Mouse (Mus musculus): ENCODE measurements around the gene Nat10. TPM values are rescaled to one million over a fixed set of nuclear protein-coding genes. Genes with fewer than 3 reads are reported as not detected.

Gene Nat10
- polyA plus RNA-seq, 1 experiment from 2014 or later: 38.5 TPM

DNA sequence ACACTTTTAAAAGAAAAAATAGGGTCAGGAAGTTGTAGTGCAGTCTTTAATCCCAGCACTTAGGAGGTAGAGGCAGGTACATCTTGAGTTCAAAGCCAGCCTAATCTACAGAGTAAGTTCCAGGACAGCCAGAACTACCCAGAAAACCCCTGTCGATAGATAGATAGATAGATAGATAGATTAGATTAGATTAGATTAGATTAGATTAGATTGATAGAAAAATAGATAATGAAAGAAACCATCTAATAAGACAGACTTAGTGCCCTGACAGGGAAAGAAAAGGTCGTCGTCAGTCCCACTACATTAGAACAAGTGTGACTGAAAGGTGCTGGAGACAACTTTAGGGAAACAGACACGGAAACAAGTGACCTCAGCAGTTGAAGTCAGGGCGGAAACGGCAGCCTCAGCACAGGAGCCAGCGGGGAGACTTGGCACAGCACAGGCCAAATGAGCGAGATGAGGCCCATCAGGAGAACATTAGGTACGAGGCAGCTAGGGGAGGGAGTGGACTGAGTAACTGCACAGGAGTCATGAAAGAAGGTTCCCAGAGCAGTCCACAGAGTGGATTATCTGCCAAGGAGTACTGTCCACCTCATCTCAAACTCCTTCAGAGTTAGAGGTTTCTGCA lies 5.5 kb downstream of the Nat10 start:
- Histone ChIP-seq H3K4me3 (ENCODE audit: low read depth, low read length) (no peak overlapping the region), H3K4me2 (ENCODE audit: low read depth, low read length, severe bottlenecking) (no peak overlapping the region), H3K27me3 (ENCODE audit: control insufficient read depth, insufficient read depth, low read length) (no peaks in the 10 kb centered on the region), H3K27ac (ENCODE audit: low read depth, low read length) (no peak overlapping the region), H3K9ac (ENCODE audit: low read length) (no peak overlapping the region), H3K4me1 (replicated peaks; ENCODE audit: control insufficient read depth, insufficient read depth, low read length) (no peaks in the 10 kb centered on the region), H3K9me3 (ENCODE audit: control insufficient read depth, low read length) (no peaks in the 10 kb centered on the region), H3K36me3 (ENCODE audit: control insufficient read depth, insufficient read depth, low read length) (peaks cover 4% of the 10 kb centered on the region; the same call in 1 of the 2 replicates)
- 85% methylated on average over 9 of the region's 9 CpGs for WGBS
- ATAC-seq (replicated peaks; ENCODE audit: low FRiP score) (no peak), DNase-seq (ENCODE audit: low spot score) (no peak)

DNA sequence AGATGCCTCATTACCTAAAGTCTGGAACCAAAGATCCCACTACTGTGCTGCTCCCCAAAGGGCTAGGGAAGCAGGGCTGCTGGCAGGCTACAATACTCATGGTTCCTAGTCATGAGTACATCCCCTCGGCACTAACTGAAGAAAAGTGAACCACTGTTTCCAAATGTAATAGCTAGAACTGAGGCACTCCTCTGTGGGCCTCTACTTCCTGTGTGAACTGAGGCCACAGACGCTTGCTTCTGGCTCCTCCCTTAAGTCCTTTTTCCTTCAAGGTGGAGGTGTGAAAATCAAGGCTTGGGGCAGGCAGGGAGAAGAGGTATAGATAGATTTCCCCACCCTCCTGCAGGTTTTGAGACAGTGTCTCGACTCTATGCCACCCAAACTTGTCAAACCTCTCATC lies 6.5 kb downstream of the Nat10 start:
- Histone ChIP-seq H3K27me3 (ENCODE audit: control insufficient read depth, insufficient read depth, low read length) (no peaks in the 10 kb centered on the region), H3K27ac (ENCODE audit: low read depth, low read length) (no peak overlapping the region), H3K36me3 (ENCODE audit: control insufficient read depth, insufficient read depth, low read length) (peaks cover 4% of the 10 kb centered on the region; the same call in 1 of the 2 replicates), H3K9ac (ENCODE audit: low read length) (no peak overlapping the region), H3K9me3 (ENCODE audit: control insufficient read depth, low read length) (no peaks in the 10 kb centered on the region), H3K4me3 (ENCODE audit: low read depth, low read length) (no peak overlapping the region), H3K4me1 (replicated peaks; ENCODE audit: control insufficient read depth, insufficient read depth, low read length) (no peaks in the 10 kb centered on the region), H3K4me2 (ENCODE audit: low read depth, low read length, severe bottlenecking) (no peak overlapping the region)
- ATAC-seq (replicated peaks; ENCODE audit: low FRiP score): no peak
- no peak for DNase-seq (ENCODE audit: low spot score)
- 90% methylated on average over 3 of the region's 3 CpGs for WGBS

- no peak overlapping the region for H3K27ac ChIP-seq (ENCODE audit: low read depth, low read length)
- no peak overlapping the region for H3K4me3 ChIP-seq (ENCODE audit: low read depth, low read length)
- WGBS: 91% methylated on average over 6 of the region's 6 CpGs
- ATAC-seq (replicated peaks; ENCODE audit: low FRiP score) (no peak), DNase-seq (ENCODE audit: low spot score) (no peak)
- H3K36me3 ChIP-seq (ENCODE audit: control insufficient read depth, insufficient read depth, low read length): peaks cover 8% of the 10 kb centered on the region; the same call in 1 of the 2 replicates
- H3K9me3 ChIP-seq (ENCODE audit: control insufficient read depth, low read length): no peaks in the 10 kb centered on the region
- H3K4me1 ChIP-seq (replicated peaks; ENCODE audit: control insufficient read depth, insufficient read depth, low read length): no peaks in the 10 kb centered on the region
- no peak overlapping the region for H3K4me2 ChIP-seq (ENCODE audit: low read depth, low read length, severe bottlenecking)
- H3K9ac ChIP-seq (ENCODE audit: low read length): no peak overlapping the region
- no peaks in the 10 kb centered on the region for H3K27me3 ChIP-seq (ENCODE audit: control insufficient read depth, insufficient read depth, low read length)
Observed at GRCm38 (mm10) chr2:103751771-103752170, 9.3 kb downstream of the Nat10 start.

DNA sequence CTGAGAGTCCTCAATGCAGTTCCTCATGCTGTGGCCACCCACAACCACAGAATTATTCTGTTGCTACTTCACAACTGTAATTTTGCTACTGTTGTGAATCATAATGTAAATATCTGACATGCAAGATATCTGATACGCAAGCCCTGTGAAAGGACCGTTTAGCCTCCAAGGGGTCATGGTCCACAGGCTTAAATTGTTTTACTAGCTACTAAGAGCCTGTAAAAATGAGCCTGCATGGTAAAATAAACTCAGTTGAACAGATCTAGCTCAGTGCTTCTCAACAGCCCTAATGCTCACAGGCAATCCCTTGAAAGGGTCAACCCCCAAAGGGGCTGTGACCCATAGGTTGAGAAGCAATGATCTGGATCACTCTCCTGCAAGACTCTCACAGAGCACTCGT lies 12.0 kb downstream of the Nat10 start:
- Histone ChIP-seq H3K36me3 (ENCODE audit: control insufficient read depth, insufficient read depth, low read length) (peaks cover 8% of the 10 kb centered on the region; the same call in 1 of the 2 replicates), H3K4me1 (replicated peaks; ENCODE audit: control insufficient read depth, insufficient read depth, low read length) (no peaks in the 10 kb centered on the region), H3K4me2 (ENCODE audit: low read depth, low read length, severe bottlenecking) (no peak overlapping the region), H3K27me3 (ENCODE audit: control insufficient read depth, insufficient read depth, low read length) (no peaks in the 10 kb centered on the region), H3K27ac (ENCODE audit: low read depth, low read length) (no peak overlapping the region), H3K9me3 (ENCODE audit: control insufficient read depth, low read length) (no peaks in the 10 kb centered on the region), H3K9ac (ENCODE audit: low read length) (no peak overlapping the region), H3K4me3 (ENCODE audit: low read depth, low read length) (no peak overlapping the region)
- WGBS: 89% methylated on average over 3 of the region's 3 CpGs
- no peak for ATAC-seq (replicated peaks; ENCODE audit: low FRiP score)
- no peak for DNase-seq (ENCODE audit: low spot score)

DNA sequence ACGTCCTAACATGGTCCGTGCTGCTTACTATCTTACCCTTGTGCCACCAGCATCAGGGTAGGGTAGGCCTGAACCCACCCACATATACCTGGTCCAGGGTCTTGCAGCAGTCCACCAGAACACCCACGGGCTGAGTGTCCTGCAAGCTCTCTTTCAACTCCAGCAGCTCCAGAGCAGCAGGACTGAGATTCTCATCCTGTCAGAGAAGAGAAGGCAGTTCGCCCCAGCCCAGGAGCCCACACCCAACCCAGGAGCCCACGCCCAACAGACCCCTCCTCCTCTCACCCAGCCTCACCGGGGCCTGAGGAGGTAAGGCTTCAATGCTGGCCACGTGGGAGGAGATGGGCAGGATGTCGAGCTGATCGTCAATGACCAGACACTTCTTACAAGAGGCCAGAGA lies 13.2 kb downstream of the Nat10 start:
- Histone ChIP-seq H3K4me2 (ENCODE audit: low read depth, low read length, severe bottlenecking) (no peak overlapping the region), H3K9ac (ENCODE audit: low read length) (no peak overlapping the region), H3K4me1 (replicated peaks; ENCODE audit: control insufficient read depth, insufficient read depth, low read length) (no peaks in the 10 kb centered on the region), H3K9me3 (ENCODE audit: control insufficient read depth, low read length) (no peaks in the 10 kb centered on the region), H3K36me3 (ENCODE audit: control insufficient read depth, insufficient read depth, low read length) (peaks cover 8% of the 10 kb centered on the region; the same call in 1 of the 2 replicates), H3K27me3 (ENCODE audit: control insufficient read depth, insufficient read depth, low read length) (no peaks in the 10 kb centered on the region), H3K27ac (ENCODE audit: low read depth, low read length) (no peak overlapping the region), H3K4me3 (ENCODE audit: low read depth, low read length) (no peak overlapping the region)
- WGBS: 93% methylated on average over 9 of the region's 9 CpGs
- DNase-seq (ENCODE audit: low spot score): peak; percentile 50
- ATAC-seq (replicated peaks; ENCODE audit: low FRiP score): no peak

- H3K4me1 ChIP-seq (replicated peaks; ENCODE audit: control insufficient read depth, insufficient read depth, low read length): no peaks in the 10 kb centered on the region
- H3K27me3 ChIP-seq (ENCODE audit: control insufficient read depth, insufficient read depth, low read length): no peaks in the 10 kb centered on the region
- DNase-seq (ENCODE audit: low spot score) (no peak), ATAC-seq (replicated peaks; ENCODE audit: low FRiP score) (no peak)
- no peaks in the 10 kb centered on the region for H3K9me3 ChIP-seq (ENCODE audit: control insufficient read depth, low read length)
- no peak overlapping the region for H3K27ac ChIP-seq (ENCODE audit: low read depth, low read length)
- H3K36me3 ChIP-seq (ENCODE audit: control insufficient read depth, insufficient read depth, low read length): peaks cover 6% of the 10 kb centered on the region; the same call in 1 of the 2 replicates
- H3K9ac ChIP-seq (ENCODE audit: low read length): no peak overlapping the region
- H3K4me3 ChIP-seq (ENCODE audit: low read depth, low read length): no peak overlapping the region
- 89% methylated on average over 2 of the region's 2 CpGs for WGBS
- no peak overlapping the region for H3K4me2 ChIP-seq (ENCODE audit: low read depth, low read length, severe bottlenecking)
Observed at GRCm38 (mm10) chr2:103746761-103747160, 14.3 kb downstream of the Nat10 start.

GRCm38 (mm10) chr2:103746096-103746495 lies 15.0 kb downstream of the Nat10 start:
- no peak overlapping the region for H3K9ac ChIP-seq (ENCODE audit: low read length)
- no peaks in the 10 kb centered on the region for H3K4me1 ChIP-seq (replicated peaks; ENCODE audit: control insufficient read depth, insufficient read depth, low read length)
- H3K27me3 ChIP-seq (ENCODE audit: control insufficient read depth, insufficient read depth, low read length): no peaks in the 10 kb centered on the region
- H3K4me3 ChIP-seq (ENCODE audit: low read depth, low read length): no peak overlapping the region
- no peak for ATAC-seq (replicated peaks; ENCODE audit: low FRiP score)
- H3K36me3 ChIP-seq (ENCODE audit: control insufficient read depth, insufficient read depth, low read length): peaks cover 6% of the 10 kb centered on the region; the same call in 1 of the 2 replicates
- H3K9me3 ChIP-seq (ENCODE audit: control insufficient read depth, low read length): no peaks in the 10 kb centered on the region
- peak; percentile 27 for DNase-seq (ENCODE audit: low spot score)
- WGBS: 92% methylated on average over 2 of the region's 2 CpGs
- H3K4me2 ChIP-seq (ENCODE audit: low read depth, low read length, severe bottlenecking): no peak overlapping the region
- H3K27ac ChIP-seq (ENCODE audit: low read depth, low read length): no peak overlapping the region

DNA sequence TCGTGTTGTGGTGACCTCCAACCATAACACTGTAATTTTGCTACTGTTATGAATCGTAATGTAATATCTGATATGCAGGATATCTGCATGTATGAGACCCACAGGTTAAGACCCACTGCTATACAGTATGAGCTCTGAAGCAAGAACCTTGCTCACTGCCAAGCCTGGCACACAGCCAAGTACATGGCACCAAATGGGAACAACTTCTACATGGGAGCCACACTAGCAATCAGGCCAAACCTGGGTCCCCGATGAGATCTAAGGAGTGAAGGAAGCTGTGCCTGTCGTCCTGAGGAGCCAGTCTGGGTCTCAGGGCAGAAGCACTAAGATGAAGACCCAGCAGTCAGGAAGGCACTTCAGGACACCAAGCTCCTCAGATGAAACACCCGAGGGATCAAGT lies 15.6 kb downstream of the Nat10 start:
- Histone ChIP-seq H3K27me3 (ENCODE audit: control insufficient read depth, insufficient read depth, low read length) (no peaks in the 10 kb centered on the region), H3K4me2 (ENCODE audit: low read depth, low read length, severe bottlenecking) (no peak overlapping the region), H3K27ac (ENCODE audit: low read depth, low read length) (no peak overlapping the region), H3K4me3 (ENCODE audit: low read depth, low read length) (no peak overlapping the region), H3K9me3 (ENCODE audit: control insufficient read depth, low read length) (no peaks in the 10 kb centered on the region), H3K9ac (ENCODE audit: low read length) (no peak overlapping the region), H3K4me1 (replicated peaks; ENCODE audit: control insufficient read depth, insufficient read depth, low read length) (no peaks in the 10 kb centered on the region), H3K36me3 (ENCODE audit: control insufficient read depth, insufficient read depth, low read length) (peaks cover 6% of the 10 kb centered on the region; the same call in 1 of the 2 replicates)
- WGBS: 92% methylated on average over 5 of the region's 5 CpGs
- no peak for ATAC-seq (replicated peaks; ENCODE audit: low FRiP score)
- no peak for DNase-seq (ENCODE audit: low spot score)

DNA sequence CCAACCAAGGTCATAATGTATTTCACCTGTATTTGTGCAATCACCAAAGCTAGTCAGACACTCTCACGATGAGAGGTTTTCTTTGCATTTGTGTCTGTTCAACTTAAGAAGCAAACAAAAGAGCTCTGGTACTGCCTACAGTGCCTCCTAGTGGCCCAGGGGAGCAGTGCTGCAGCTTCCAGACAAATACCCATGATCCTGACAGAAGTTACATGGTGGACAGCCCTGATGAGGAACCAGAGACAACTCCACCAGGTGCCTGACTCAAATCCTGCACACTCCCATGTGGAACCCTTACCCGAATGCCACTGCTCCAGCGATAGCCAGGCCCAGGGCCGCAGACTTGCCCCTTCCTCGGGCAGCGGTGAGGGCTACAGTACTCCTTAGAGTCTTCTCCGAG lies 17.1 kb downstream of the Nat10 start:
- WGBS: 76% methylated on average over 7 of the region's 7 CpGs
- Histone ChIP-seq H3K36me3 (ENCODE audit: control insufficient read depth, insufficient read depth, low read length) (peaks cover 6% of the 10 kb centered on the region; the same call in 1 of the 2 replicates), H3K27me3 (ENCODE audit: control insufficient read depth, insufficient read depth, low read length) (no peaks in the 10 kb centered on the region), H3K9ac (ENCODE audit: low read length) (no peak overlapping the region), H3K4me1 (replicated peaks; ENCODE audit: control insufficient read depth, insufficient read depth, low read length) (no peaks in the 10 kb centered on the region), H3K4me2 (ENCODE audit: low read depth, low read length, severe bottlenecking) (no peak overlapping the region), H3K27ac (ENCODE audit: low read depth, low read length) (no peak overlapping the region), H3K9me3 (ENCODE audit: control insufficient read depth, low read length) (no peaks in the 10 kb centered on the region), H3K4me3 (ENCODE audit: low read depth, low read length) (no peak overlapping the region)
- ATAC-seq (replicated peaks; ENCODE audit: low FRiP score): no peak
- DNase-seq (ENCODE audit: low spot score): peak; percentile 85

All from forebrain, embryonic 11.5 days (tissue).